Mouse (Mus musculus): Measurements from ENCODE around the gene Dynlt1b.
"Not testable (repeated sequence)": the region's sequence is repeated elsewhere in the genome, so short reads cannot be mapped to it uniquely, and the experiment has no call there.

DNA sequence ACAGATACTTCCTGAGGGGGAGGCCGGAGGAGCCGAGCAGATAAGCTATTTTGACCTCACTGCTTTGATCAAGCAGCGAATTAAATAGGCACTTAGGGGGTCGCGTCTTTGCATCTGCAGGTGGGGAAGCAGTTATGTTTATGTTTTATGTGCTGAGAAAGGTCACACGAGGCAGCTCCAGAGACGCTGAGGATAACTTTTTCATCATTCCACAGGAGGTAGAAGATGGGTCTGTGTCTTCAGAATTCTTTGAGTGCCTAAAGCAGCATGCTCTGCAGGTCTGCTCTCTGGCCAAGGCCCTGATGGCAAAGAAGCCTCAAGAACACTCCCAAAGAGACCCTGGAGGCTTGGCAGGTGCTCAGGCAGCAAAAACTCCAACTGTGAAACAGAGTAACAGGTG is 31.1 kb upstream of the Dynlt1b start:
- not testable (repeated sequence) for TF ChIP-seq CTCF, EP300 (IDR thresholded peaks at IDR 0.05; ENCODE audit: low read depth)

Measured in liver, embryonic 14.5 days (tissue).